Mouse (Mus musculus) CH12.LX (cell line): ENCODE data around the gene Zfhx3. TPM values are rescaled to one million over a fixed set of nuclear protein-coding genes. Genes with fewer than 3 reads are reported as not detected.

Source experiments
- DNase-seq: peaks from one replicate; pipeline ENCODE4 v3.0.0-alpha.2; 2013; ENCODE audit errors: extremely low read depth
- H3K27ac ChIP-seq: 2 replicates; pipeline ENCODE4 v1.5.1; 2012; ENCODE audit warnings: low read depth, mild to moderate bottlenecking, control low read depth, moderate library complexity; ENCODE audit not compliant: insufficient read depth
- H3K27me3 ChIP-seq: replicated peaks from 2 replicates; pipeline ENCODE3; 2012; ENCODE audit warnings: inconsistent platforms
- H3K36me3 ChIP-seq, 2 experiments: replicated peaks in 1 of 2; 2 replicates each; pipeline versions ENCODE3 to v1.6.1; 2012; ENCODE audit warnings: inconsistent platforms in 1 of 2, low read length in 1 of 2, mild to moderate bottlenecking in 1 of 2, mixed read lengths in 1 of 2, moderate library complexity in 1 of 2; ENCODE audit not compliant: control insufficient read depth in 1 of 2, insufficient read depth in 1 of 2
- H3K4me1 ChIP-seq, 2 experiments: 2 replicates each; pipeline ENCODE4 v1.6.1; 2012; ENCODE audit warnings: inconsistent platforms in 1 of 2, moderate library complexity in 1 of 2; ENCODE audit not compliant: insufficient read depth in 2 of 2, control insufficient read depth in 1 of 2
- H3K4me2 ChIP-seq: 2 replicates; pipeline ENCODE4 v1.6.1; 2012; ENCODE audit warnings: low read depth, mild to moderate bottlenecking, control low read depth; ENCODE audit not compliant: poor library complexity, insufficient read depth, severe bottlenecking
- H3K4me3 ChIP-seq, 3 experiments: fragments of 150-350 bp in 1 of 3; sonication (generic) in 1 of 3; replicated peaks in 1 of 3; 2 replicates each; pipeline versions ENCODE3 to v1.5.1; 2011 to 2012; ENCODE audit warnings: low read depth in 2 of 3, low read length in 2 of 3, mild to moderate bottlenecking in 2 of 3, moderate library complexity in 2 of 3, control low read depth in 1 of 3, improper control_type of control experiment in 1 of 3, inconsistent platforms in 1 of 3, mixed read lengths in 1 of 3; ENCODE audit not compliant: poor library complexity in 1 of 3
- H3K79me2 ChIP-seq: replicated peaks from 2 replicates; pipeline ENCODE4 v1.6.1; 2012; ENCODE audit warnings: mild to moderate bottlenecking, moderate library complexity; ENCODE audit not compliant: control insufficient read depth, poor library complexity, insufficient read depth, severe bottlenecking; ENCODE audit errors: extremely low read depth
- H3K9ac ChIP-seq: 2 replicates; pipeline ENCODE4 v1.6.1; 2012; ENCODE audit warnings: low read depth, mild to moderate bottlenecking, control low read depth, moderate library complexity; ENCODE audit not compliant: insufficient read depth
- H3K9me3 ChIP-seq: replicated peaks from 2 replicates; pipeline ENCODE3; 2012; ENCODE audit warnings: low read length, inconsistent platforms, mixed read lengths
- BHLHE40 ChIP-seq: IDR thresholded peaks from 2 replicates; pipeline ENCODE4 v1.6.1; 2011; ENCODE audit warnings: mild to moderate bottlenecking, low read depth, low read length, improper control_type of control experiment
- E2F4 ChIP-seq: IDR thresholded peaks from 2 replicates; pipeline ENCODE4 v1.6.1; 2011; ENCODE audit warnings: low read depth, low read length, improper control_type of control experiment; ENCODE audit not compliant: insufficient replicate concordance
- ELF1 ChIP-seq: IDR thresholded peaks from 2 replicates; pipeline ENCODE4 v1.6.1; 2014; ENCODE audit warnings: low read depth, mild to moderate bottlenecking, inconsistent platforms, low read length, improper control_type of control experiment
- EP300 ChIP-seq: IDR thresholded peaks from 2 replicates; pipeline ENCODE4 v1.6.1; 2011; ENCODE audit warnings: low read length, improper control_type of control experiment
- GABPA ChIP-seq: IDR thresholded peaks from 2 replicates; pipeline ENCODE4 v1.6.1; 2012; ENCODE audit warnings: low read depth, low read length, improper control_type of control experiment, inconsistent platforms; ENCODE audit not compliant: insufficient replicate concordance
- IRF4 ChIP-seq: IDR thresholded peaks from 2 replicates; pipeline ENCODE4 v1.6.1; 2014; ENCODE audit warnings: low read depth, mild to moderate bottlenecking, inconsistent platforms, low read length, improper control_type of control experiment
- KAT2A ChIP-seq: IDR thresholded peaks from 2 replicates; pipeline ENCODE4 v1.6.1; 2012; ENCODE audit warnings: low read length, improper control_type of control experiment, inconsistent platforms; ENCODE audit not compliant: insufficient replicate concordance
- MAFK ChIP-seq: IDR thresholded peaks from 2 replicates; pipeline ENCODE4 v1.6.1; 2011; ENCODE audit warnings: low read length, improper control_type of control experiment; ENCODE audit not compliant: insufficient replicate concordance
- MEF2A ChIP-seq: IDR thresholded peaks from 2 replicates; pipeline ENCODE4 v1.6.1; 2014; ENCODE audit warnings: low read depth, mild to moderate bottlenecking, inconsistent platforms, low read length, improper control_type of control experiment, borderline replicate concordance
- MXI1 ChIP-seq: IDR thresholded peaks from 2 replicates; pipeline ENCODE4 v1.6.1; 2011; ENCODE audit warnings: mild to moderate bottlenecking, low read depth, low read length, improper control_type of control experiment
- NELFE ChIP-seq: IDR thresholded peaks from 2 replicates; pipeline ENCODE4 v1.6.1; 2011; ENCODE audit warnings: low read depth, low read length, improper control_type of control experiment
- NRF1 ChIP-seq: IDR thresholded peaks from 2 replicates; pipeline ENCODE4 v1.6.1; 2014; ENCODE audit warnings: low read depth, mild to moderate bottlenecking, inconsistent platforms, low read length, improper control_type of control experiment, moderate library complexity
- PAX5 ChIP-seq: IDR thresholded peaks from 2 replicates; pipeline ENCODE4 v1.6.1; 2012; ENCODE audit warnings: low read length, inconsistent platforms, mixed read lengths
- POLR2A ChIP-seq: IDR thresholded peaks from 2 replicates; pipeline ENCODE4 v1.6.1; 2011; ENCODE audit warnings: low read depth, mild to moderate bottlenecking, improper control_type of control experiment, low read length
- POLR2AphosphoS2 ChIP-seq: IDR thresholded peaks from 2 replicates; pipeline ENCODE4 v1.6.1; 2011; ENCODE audit warnings: low read depth, low read length, improper control_type of control experiment
- RAD21 ChIP-seq: IDR thresholded peaks from 2 replicates; pipeline ENCODE4 v1.6.1; 2011; ENCODE audit warnings: low read depth, mild to moderate bottlenecking, low read length, improper control_type of control experiment, moderate library complexity
- RCOR1 ChIP-seq: conservative IDR thresholded peaks from 2 replicates; pipeline ENCODE4 v1.6.1; 2012; ENCODE audit warnings: low read depth, mild to moderate bottlenecking, inconsistent platforms, low read length, improper control_type of control experiment
- SIN3A ChIP-seq: IDR thresholded peaks from 2 replicates; pipeline ENCODE4 v1.6.1; 2012; ENCODE audit warnings: low read length, improper control_type of control experiment, inconsistent platforms
- SMC3 ChIP-seq: IDR thresholded peaks from 2 replicates; pipeline ENCODE4 v1.6.1; 2011; ENCODE audit warnings: low read depth, low read length, improper control_type of control experiment
- TCF12 ChIP-seq: IDR thresholded peaks from 2 replicates; pipeline ENCODE4 v1.6.1; 2014; ENCODE audit warnings: low read depth, mild to moderate bottlenecking, inconsistent platforms, low read length, improper control_type of control experiment
- USF1 ChIP-seq: IDR thresholded peaks from 2 replicates; pipeline ENCODE4 v1.6.1; 2014; ENCODE audit warnings: low read depth, mild to moderate bottlenecking, inconsistent platforms, low read length, improper control_type of control experiment
- USF2 ChIP-seq: conservative IDR thresholded peaks from 2 replicates; pipeline ENCODE4 v1.6.1; 2011; ENCODE audit warnings: low read depth, low read length, improper control_type of control experiment
- ZC3H11A ChIP-seq: IDR thresholded peaks from 2 replicates; pipeline ENCODE4 v1.6.1; 2012; ENCODE audit warnings: low read depth, mild to moderate bottlenecking, inconsistent platforms, low read length, improper control_type of control experiment
- ZMIZ1 ChIP-seq: IDR thresholded peaks from 2 replicates; pipeline ENCODE4 v1.6.1; 2012; ENCODE audit warnings: low read depth, mild to moderate bottlenecking, inconsistent platforms, low read length, improper control_type of control experiment
- ZNF384 ChIP-seq: IDR thresholded peaks from 2 replicates; pipeline ENCODE4 v1.6.1; 2012; ENCODE audit warnings: low read depth, low read length, improper control_type of control experiment, inconsistent platforms
- dilution Hi-C: fragments of 300-500 bp; cut with MboI; formaldehyde crosslinking; loops from 2 replicates; pipeline ENCODE4 v1.14.3; 2020; ENCODE audit warnings: low sequenced_read_pairs; ENCODE audit not compliant: extremely low pct_unique_long_range_greater_than_20kb, extremely low pct_ligation_motif_present
- in situ Hi-C: fragments of 300-500 bp; cut with MboI; formaldehyde crosslinking; loops from 3 replicates; pipeline ENCODE4 v1.14.3; 2019; ENCODE audit warnings: low sequenced_read_pairs, low pct_ligation_motif_present, low pct_unique_long_range_greater_than_20kb, mixed read lengths
- polyA plus RNA-seq: library from polyadenylated mRNA; unstranded; fragments of >175 nt; gene quantifications from 2 replicates; pipeline ENCODE4 v1.2.1, GENCODE M21; 2012; ENCODE audit warnings: low read depth; ENCODE audit not compliant: insufficient read length
- total RNA-seq, 2 experiments: library from RNA; depleted of rRNA; stranded (reverse); fragments of 300-350 nt in 1 of 2; fragments of >200 nt in 1 of 2; gene quantifications; 2 replicates each; pipeline ENCODE4 v1.2.3; 2012 to 2014

Zfhx3 gene
- total and polyA plus RNA-seq, 3 experiments: 0.05 to 0.76 (median 0.68) TPM

DNA sequence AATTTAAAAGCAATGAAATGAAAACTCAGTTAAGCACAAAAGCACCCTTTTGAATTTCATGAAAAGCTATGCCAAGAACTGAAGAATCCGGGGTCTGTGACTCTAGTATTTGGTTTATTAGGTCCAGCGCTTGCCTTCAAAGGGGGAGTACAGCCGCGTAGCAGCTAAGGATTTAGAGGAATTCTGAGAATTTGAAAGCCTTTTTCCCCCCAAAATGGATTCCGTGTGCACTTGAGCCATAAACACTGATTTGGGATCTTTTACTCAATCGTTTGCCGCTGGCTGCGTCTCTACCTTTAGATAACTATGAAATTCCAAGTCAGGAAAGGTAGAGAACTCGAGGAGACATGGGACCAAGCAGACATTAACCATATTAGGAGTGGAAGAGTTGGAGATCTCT is 300.8 kb downstream of the Zfhx3 start:
- Histone ChIP-seq H3K27me3 (no peaks in the 10 kb centered on the region), H3K79me2 (no peaks in the 10 kb centered on the region), H3K36me3 (no peaks in the 10 kb centered on the region), H3K27ac (no peak overlapping the region), H3K4me2 (no peak overlapping the region), H3K4me3 (no peak overlapping the region), H3K9me3 (no peaks in the 10 kb centered on the region), H3K4me1 (no peaks in the 10 kb centered on the region; a peak in 1 of 4 replicates)
- dilution Hi-C loops: no loop called here
- TF ChIP-seq SMC3 (no peak), GABPA (no peak), MXI1 (no peak), ZC3H11A (no peak), USF2 (no peak), RCOR1 (no peak), PAX5 (no peak), NELFE (no peak), KAT2A (no peak), USF1 (no peak), POLR2A (no peak), RAD21 (no peak), TCF12 (no peak), BHLHE40 (no peak), MAFK (no peak), SIN3A (no peak), ZNF384 (no peak), MEF2A (no peak)
- TF ChIP-seq, all 38 proteins: peak for 0
- no peak overlapping the region for H3K9ac ChIP-seq
- DNase-seq: no peak
- in situ Hi-C loops: no loop called here

DNA sequence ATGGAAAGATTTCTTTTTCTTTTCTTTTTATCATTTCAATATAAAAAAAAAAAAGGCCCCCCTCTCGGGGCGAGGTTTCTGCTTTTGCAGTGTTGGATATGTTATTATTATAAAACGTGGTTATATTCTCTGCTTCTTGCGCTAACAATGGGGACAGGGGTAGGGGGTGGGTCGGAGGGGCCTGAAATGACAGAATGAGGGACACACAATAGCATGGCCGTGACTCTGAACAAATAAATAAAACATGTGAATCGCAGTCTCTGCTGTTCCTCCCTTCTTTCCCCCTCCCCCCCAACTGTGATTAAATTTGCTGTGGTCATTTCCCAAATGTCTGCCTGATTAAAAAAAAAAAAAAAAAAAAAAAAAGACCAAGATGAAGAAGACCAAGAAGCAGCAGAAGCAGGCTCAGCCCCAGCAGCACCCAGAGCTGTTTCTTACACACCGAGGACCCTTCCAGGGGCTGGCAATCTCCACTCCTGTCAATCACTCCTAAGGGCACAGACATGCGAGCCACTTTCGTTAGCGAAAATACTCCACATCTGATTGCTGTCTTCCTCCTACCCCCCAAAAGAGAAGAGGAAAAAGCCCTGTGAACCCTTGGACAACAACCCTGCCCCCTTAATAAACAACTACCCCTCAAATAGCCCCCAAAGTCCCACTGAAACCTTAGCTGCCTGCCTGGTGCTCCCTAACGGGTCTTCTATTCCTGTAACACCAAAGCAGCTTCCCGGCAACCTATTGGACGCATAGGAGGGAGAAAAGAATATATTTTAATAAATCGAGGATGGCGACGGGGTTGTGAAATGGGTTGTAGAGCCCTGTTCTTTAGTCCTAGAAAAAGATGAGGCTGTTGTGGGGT is 302.4 kb downstream of the Zfhx3 start:
- DNase-seq: no peak
- H3K9me3 ChIP-seq: no peaks in the 10 kb centered on the region
- no peak overlapping the region for H3K4me2 ChIP-seq
- in situ Hi-C loops (no loop called here), dilution Hi-C loops (no loop called here)
- H3K9ac ChIP-seq: no peak overlapping the region
- no peak overlapping the region for H3K4me3 ChIP-seq
- no peaks in the 10 kb centered on the region; a peak in 1 of 4 replicates for H3K4me1 ChIP-seq
- H3K27ac ChIP-seq: no peak overlapping the region
- no peaks in the 10 kb centered on the region for H3K79me2 ChIP-seq
- H3K36me3 ChIP-seq: no peaks in the 10 kb centered on the region
- H3K27me3 ChIP-seq: no peaks in the 10 kb centered on the region
- TF ChIP-seq SMC3 (no peak), IRF4 (no peak), POLR2AphosphoS2 (no peak), ZNF384 (no peak), TCF12 (no peak), SIN3A (no peak), EP300 (no peak), ZMIZ1 (no peak), ZC3H11A (no peak), E2F4 (no peak), NRF1 (no peak), ELF1 (no peak), BHLHE40 (no peak)
- TF ChIP-seq, all 38 proteins: peak for 0
